Comparison of ENCODE assay signal across 1 mouse cellular context in genomic region chr7:110163024-110163423, GRCm38 (mm10).
TF ChIP-seq lines count a peak whose summit lies in the region.

No protein-coding gene starts in this region.

TF ChIP-seq in CH12.LX, 34 proteins besides CTCF, POLR2A, EP300 and RAD21 (continued from another document):
- TF ChIP-seq SIN3A (IDR thresholded peaks at IDR 0.05; ENCODE audit: low read length) (no peak), ZKSCAN1 (IDR thresholded peaks at IDR 0.05; ENCODE audit: borderline replicate concordance, low read depth, low read length) (no peak), POLR2AphosphoS2 (IDR thresholded peaks at IDR 0.05; ENCODE audit: low read depth, low read length) (no peak), MEF2A (IDR thresholded peaks at IDR 0.05; ENCODE audit: borderline replicate concordance, low read depth, low read length) (no peak), NRF1 (IDR thresholded peaks at IDR 0.05; ENCODE audit: low read depth, low read length) (no peak), JUND (conservative IDR thresholded peaks at IDR 0.05; ENCODE audit: low read depth, low read length) (no peak)
